Mouse (Mus musculus) limb, embryonic 14.5 days (tissue): ENCODE results near the gene Wdr12. TPM values are rescaled to one million over a fixed set of nuclear protein-coding genes. Genes with fewer than 3 reads are reported as not detected.

Experiments
- ATAC-seq: fragments of 200-750 bp; cut with Nextera tagmentation; 2 replicates; pipeline ENCODE4 v1.8.0; 2017; ENCODE audit warnings: low read depth, moderate number of reproducible peaks, moderate TSS enrichment; ENCODE audit not compliant: low FRiP score
- DNase-seq: peaks from one replicate; pipeline ENCODE4 v3.0.0-alpha.2; 2015; ENCODE audit warnings: low spot score
- H3K27ac ChIP-seq: fragments of 300-500 bp; sonication (generic); replicated peaks from 2 replicates; pipeline ENCODE4 v1.5.1; 2014; ENCODE audit warnings: low read depth, mild to moderate bottlenecking, low read length, moderate library complexity, mixed read lengths
- H3K27me3 ChIP-seq: fragments of 300-500 bp; sonication (generic); 2 replicates; pipeline ENCODE4 v1.6.1; 2014; ENCODE audit warnings: low read length, mixed read lengths; ENCODE audit not compliant: control insufficient read depth, insufficient read depth
- H3K36me3 ChIP-seq: fragments of 300-500 bp; sonication (generic); 2 replicates; pipeline ENCODE4 v1.6.1; 2014; ENCODE audit warnings: mild to moderate bottlenecking, low read length, moderate library complexity, mixed read lengths; ENCODE audit not compliant: control insufficient read depth, insufficient read depth
- H3K4me1 ChIP-seq: fragments of 300-500 bp; sonication (generic); 2 replicates; pipeline ENCODE4 v1.6.1; 2014; ENCODE audit warnings: antibody characterized with exemption, low read length, mixed read lengths; ENCODE audit not compliant: control insufficient read depth, insufficient read depth
- H3K4me2 ChIP-seq: fragments of 300-500 bp; sonication (generic); replicated peaks from 2 replicates; pipeline ENCODE4 v1.6.1; 2014; ENCODE audit warnings: low read depth, mild to moderate bottlenecking, low read length, moderate library complexity; ENCODE audit not compliant: severe bottlenecking
- H3K4me3 ChIP-seq: fragments of 300-500 bp; sonication (generic); replicated peaks from 2 replicates; pipeline ENCODE4 v1.5.1; 2014; ENCODE audit warnings: low read length
- H3K9ac ChIP-seq: fragments of 300-500 bp; sonication (generic); 2 replicates; pipeline ENCODE4 v1.6.1; 2014; ENCODE audit warnings: mild to moderate bottlenecking, low read depth, low read length, moderate library complexity; ENCODE audit not compliant: severe bottlenecking
- H3K9me3 ChIP-seq: fragments of 300-500 bp; sonication (generic); 2 replicates; pipeline ENCODE4 v1.6.1; 2016; ENCODE audit warnings: low read length; ENCODE audit not compliant: control insufficient read depth
- POLR2A ChIP-seq: fragments of 200-500 bp; IDR thresholded peaks from 2 replicates; pipeline ENCODE4 v1.8.0; 2012; ENCODE audit warnings: inconsistent platforms, mild to moderate bottlenecking, moderate library complexity, borderline replicate concordance; ENCODE audit not compliant: insufficient read depth, insufficient read length; ENCODE audit errors: extremely low read depth
- WGBS: fragments of 180-500 bp; shearing (Covaris S2); extraction: QIAGEN DNeasy Blood & Tissue Kit; methylation state at CpG from one replicate; pipeline ENCODE4 v1.1.7; 2014; 5-methylcytosine and 5-hydroxymethylcytosine counted together
- polyA plus RNA-seq, 2 experiments: library from polyadenylated mRNA; depleted of rRNA in 1 of 2; stranded (reverse) in 1 of 2; unstranded in 1 of 2; fragments of >200 nt; fragmentation: Nextera tagmentation in 1 of 2; extraction: Ambion mirVana in 1 of 2; gene quantifications; 2 replicates each; pipeline versions ENCODE4 v1.2.1 to v1.2.3; 2012 to 2014

The Wdr12 gene
- polyA plus RNA-seq, 2 experiments, result 23.4 to 39.6 TPM

GRCm38 (mm10) chr1:60035044-60035443 lies 63.4 kb downstream of the Wdr12 start:
- no peak for DNase-seq
- H3K4me1 ChIP-seq, result no peaks in the 10 kb centered on the region
- H3K4me2 ChIP-seq, result no peak overlapping the region
- no peaks in the 10 kb centered on the region for H3K27me3 ChIP-seq
- H3K9ac ChIP-seq, result no peak overlapping the region
- TF ChIP-seq POLR2A, result no peak
- H3K36me3 ChIP-seq, result no peaks in the 10 kb centered on the region
- no peak for ATAC-seq
- whole genome bisulfite sequencing, result 93% methylated on average over 2 of the region's 2 CpGs
- no peak overlapping the region for H3K27ac ChIP-seq
- H3K9me3 ChIP-seq, result no peaks in the 10 kb centered on the region
- H3K4me3 ChIP-seq, result no peak overlapping the region

Other genes starting within 250 kb of the Wdr12 start
- 12.3 and 13.9 TPM in 2 replicates for gene Fam117b, start 185.6 kb downstream of the Wdr12 start, polyA plus RNA-seq (2012; rRNA removed)
- 12.4 and 14.9 TPM in 2 replicates for gene Fam117b, start 185.6 kb downstream of the Wdr12 start, polyA plus RNA-seq (2014; fragmentation: Nextera tagmentation; extraction: Ambion mirVana)
- gene Ica1l, start 55.5 kb downstream of the Wdr12 start, polyA plus RNA-seq (2012; rRNA removed), result 1.3 and 1.7 TPM in 2 replicates
- 1.7 and 2.3 TPM in 2 replicates for gene Ica1l, start 55.5 kb downstream of the Wdr12 start, polyA plus RNA-seq (2014; fragmentation: Nextera tagmentation; extraction: Ambion mirVana)
- 9.0 and 9.3 TPM in 2 replicates for gene Carf, start 398 bp downstream of the Wdr12 start, polyA plus RNA-seq (2012; rRNA removed)
- 8.6 and 9.4 TPM in 2 replicates for gene Carf, start 398 bp downstream of the Wdr12 start, polyA plus RNA-seq (2014; fragmentation: Nextera tagmentation; extraction: Ambion mirVana)
- gene Nbeal1, start 82.0 kb upstream of the Wdr12 start, polyA plus RNA-seq (2012; rRNA removed), result 5.2 and 6.1 TPM in 2 replicates
- gene Nbeal1, start 82.0 kb upstream of the Wdr12 start, polyA plus RNA-seq (2014; fragmentation: Nextera tagmentation; extraction: Ambion mirVana), result 8.5 and 10.8 TPM in 2 replicates
- gene Cyp20a1, start 244.7 kb upstream of the Wdr12 start, polyA plus RNA-seq (2012; rRNA removed), result 20.9 and 24.3 TPM in 2 replicates
- 5.5 and 6.3 TPM in 2 replicates for gene Cyp20a1, start 244.7 kb upstream of the Wdr12 start, polyA plus RNA-seq (2014; fragmentation: Nextera tagmentation; extraction: Ambion mirVana)